Mouse (Mus musculus): ENCODE results near the gene Nans.

Gene Nans

GRCm38 (mm10) chr4:46489028-46489925 is at the start of gene Nans:
Gene Nans (plus strand): TSS chr4:46489248.
- H3K36me3 ChIP-seq (ENCODE audit: control insufficient read depth, insufficient read depth, low read length, poor library complexity, severe bottlenecking) = peaks cover 7% of the 10 kb centered on the region
- DNase-seq (ENCODE audit: low read depth, low spot score) = peak; percentile 95
- no peaks in the 10 kb centered on the region for H3K27me3 ChIP-seq (ENCODE audit: control insufficient read depth, insufficient read depth, low read length, poor library complexity, severe bottlenecking)

GRCm38 (mm10) chr4:46442501-46442900 is 46.5 kb upstream of the Nans start:
- H3K27me3 ChIP-seq (ENCODE audit: control insufficient read depth, insufficient read depth, low read length, poor library complexity, severe bottlenecking) = no peaks in the 10 kb centered on the region
- no peak for DNase-seq (ENCODE audit: low read depth, low spot score)
- H3K36me3 ChIP-seq (ENCODE audit: control insufficient read depth, insufficient read depth, low read length, poor library complexity, severe bottlenecking) = no peaks in the 10 kb centered on the region

DNA sequence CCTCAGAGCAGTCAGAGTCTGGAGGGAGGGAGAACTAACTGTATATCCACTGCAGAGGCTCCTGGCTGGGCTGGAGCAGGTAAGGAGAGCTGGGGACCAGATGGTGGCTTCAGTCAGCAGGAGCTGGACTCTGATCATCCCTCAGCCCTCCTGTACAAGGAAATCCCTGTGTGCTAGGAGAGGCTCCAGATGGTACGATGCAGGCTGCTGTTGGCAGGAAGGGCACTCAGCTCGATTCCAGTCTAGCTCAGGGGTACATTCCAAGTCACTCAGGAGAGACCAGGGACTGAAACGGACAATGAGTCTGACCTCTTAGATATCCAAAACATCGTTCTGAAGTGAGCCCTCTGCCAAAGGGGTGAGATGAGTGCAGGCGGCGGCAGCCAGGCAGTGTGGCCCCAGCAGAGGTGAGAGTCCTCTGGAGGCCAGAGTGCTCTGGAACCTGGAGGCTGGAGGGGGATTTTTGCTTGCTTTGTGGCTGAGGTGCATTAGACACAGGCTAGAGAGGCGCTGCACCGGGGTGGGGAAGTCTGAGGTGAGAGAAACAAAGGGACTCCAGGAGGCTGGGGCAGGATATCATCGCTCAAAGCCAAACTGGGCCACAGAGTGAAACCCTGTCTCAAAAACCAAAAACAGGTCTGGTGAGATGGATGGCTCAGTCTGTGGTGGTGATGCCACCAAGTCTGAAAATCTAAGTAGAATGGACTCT is 43.7 kb upstream of the Nans start:
- no peak for DNase-seq (ENCODE audit: low read depth, low spot score)
- Histone ChIP-seq H3K27me3 (ENCODE audit: control insufficient read depth, insufficient read depth, low read length, poor library complexity, severe bottlenecking) (no peaks in the 10 kb centered on the region), H3K36me3 (ENCODE audit: control insufficient read depth, insufficient read depth, low read length, poor library complexity, severe bottlenecking) (no peaks in the 10 kb centered on the region)

DNA sequence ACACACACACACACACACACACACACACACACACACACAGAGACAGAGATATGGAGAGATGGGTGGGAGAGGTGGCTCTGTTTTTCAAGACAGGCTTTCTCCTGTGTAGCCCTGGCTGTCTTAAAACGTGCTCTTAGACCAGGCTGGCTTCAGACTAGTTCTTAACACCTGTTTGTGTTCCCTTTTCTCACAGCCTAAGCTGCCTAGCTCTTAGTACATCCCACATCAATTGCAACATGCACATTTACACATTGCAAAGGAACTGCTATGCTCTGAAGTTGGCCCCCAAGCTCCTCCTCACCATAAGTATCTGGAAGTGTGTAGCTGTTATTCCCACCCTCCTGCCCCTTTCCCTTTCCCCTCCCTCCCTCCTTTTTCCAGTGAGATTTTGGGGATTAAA is 41.6 kb upstream of the Nans start:
- DNase-seq (ENCODE audit: low read depth, low spot score) = no peak
- no peaks in the 10 kb centered on the region for H3K27me3 ChIP-seq (ENCODE audit: control insufficient read depth, insufficient read depth, low read length, poor library complexity, severe bottlenecking)
- H3K36me3 ChIP-seq (ENCODE audit: control insufficient read depth, insufficient read depth, low read length, poor library complexity, severe bottlenecking) = no peaks in the 10 kb centered on the region

DNA sequence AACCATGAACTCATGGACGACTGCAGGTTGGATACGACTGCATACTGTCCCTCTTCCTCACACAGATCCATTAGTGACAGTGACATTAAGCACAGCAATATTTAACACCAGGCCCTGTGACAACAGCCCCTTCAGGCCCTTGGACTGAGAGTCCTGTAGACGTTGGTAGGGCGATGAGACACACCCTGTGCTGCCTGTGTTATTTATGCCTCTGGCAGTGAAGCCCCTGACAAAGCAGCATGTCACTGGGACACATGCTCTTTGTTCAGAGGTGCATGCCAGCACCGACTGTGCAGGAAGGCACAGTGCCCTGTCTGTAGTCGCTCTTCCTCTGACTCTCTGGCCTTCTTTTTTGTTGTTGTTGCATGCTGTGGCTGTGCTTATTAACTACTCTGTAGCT is 40.2 kb upstream of the Nans start:
- no peaks in the 10 kb centered on the region for H3K36me3 ChIP-seq (ENCODE audit: control insufficient read depth, insufficient read depth, low read length, poor library complexity, severe bottlenecking)
- DNase-seq (ENCODE audit: low read depth, low spot score) = no peak
- H3K27me3 ChIP-seq (ENCODE audit: control insufficient read depth, insufficient read depth, low read length, poor library complexity, severe bottlenecking) = no peaks in the 10 kb centered on the region

GRCm38 (mm10) chr4:46450020-46450518 is 39.0 kb upstream of the Nans start:
- H3K27me3 ChIP-seq (ENCODE audit: control insufficient read depth, insufficient read depth, low read length, poor library complexity, severe bottlenecking) = no peaks in the 10 kb centered on the region
- DNase-seq (ENCODE audit: low read depth, low spot score) = no peak
- no peaks in the 10 kb centered on the region for H3K36me3 ChIP-seq (ENCODE audit: control insufficient read depth, insufficient read depth, low read length, poor library complexity, severe bottlenecking)

GRCm38 (mm10) chr4:46450519-46451131 is 38.4 kb upstream of the Nans start, which contains the start of gene Anp32b:
Gene Anp32b (plus strand): TSS chr4:46450902.
- peak; percentile 92 for DNase-seq (ENCODE audit: low read depth, low spot score)
- H3K27me3 ChIP-seq (ENCODE audit: control insufficient read depth, insufficient read depth, low read length, poor library complexity, severe bottlenecking) = no peaks in the 10 kb centered on the region
- H3K36me3 ChIP-seq (ENCODE audit: control insufficient read depth, insufficient read depth, low read length, poor library complexity, severe bottlenecking) = no peaks in the 10 kb centered on the region

DNA sequence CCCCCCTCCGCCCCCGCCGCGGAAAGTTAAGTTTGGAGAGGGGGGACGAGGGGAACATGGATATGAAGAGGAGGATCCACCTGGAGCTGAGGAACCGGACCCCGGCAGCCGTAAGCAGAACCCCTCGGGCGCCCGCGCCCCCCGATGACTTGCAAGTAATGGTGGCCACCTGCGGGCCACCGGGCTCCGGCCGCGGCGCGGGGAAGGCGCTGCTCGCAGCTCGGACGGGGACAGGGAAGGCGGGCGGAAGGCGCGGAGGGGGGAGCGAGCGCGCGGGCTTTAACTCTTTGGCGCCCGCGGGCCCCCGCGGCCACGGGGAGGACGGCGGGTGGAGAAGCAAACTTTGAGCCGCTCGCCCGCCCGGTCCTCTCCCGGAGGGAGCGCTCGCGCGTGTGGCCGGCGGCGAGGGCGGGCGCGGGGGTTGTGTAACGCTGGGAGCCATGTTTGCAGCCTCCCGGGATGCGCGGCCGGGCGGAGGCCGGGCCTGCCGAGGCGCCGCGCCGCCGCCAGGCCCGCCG is 37.7 kb upstream of the Nans start:
- no peaks in the 10 kb centered on the region for H3K27me3 ChIP-seq (ENCODE audit: control insufficient read depth, insufficient read depth, low read length, poor library complexity, severe bottlenecking)
- peak; percentile 68 for DNase-seq (ENCODE audit: low read depth, low spot score)
- H3K36me3 ChIP-seq (ENCODE audit: control insufficient read depth, insufficient read depth, low read length, poor library complexity, severe bottlenecking) = no peaks in the 10 kb centered on the region

GRCm38 (mm10) chr4:46451758-46452480 is 37.1 kb upstream of the Nans start:
- peak; percentile 79 for DNase-seq (ENCODE audit: low read depth, low spot score)
- Histone ChIP-seq H3K27me3 (ENCODE audit: control insufficient read depth, insufficient read depth, low read length, poor library complexity, severe bottlenecking) (no peaks in the 10 kb centered on the region), H3K36me3 (ENCODE audit: control insufficient read depth, insufficient read depth, low read length, poor library complexity, severe bottlenecking) (no peaks in the 10 kb centered on the region)

DNA sequence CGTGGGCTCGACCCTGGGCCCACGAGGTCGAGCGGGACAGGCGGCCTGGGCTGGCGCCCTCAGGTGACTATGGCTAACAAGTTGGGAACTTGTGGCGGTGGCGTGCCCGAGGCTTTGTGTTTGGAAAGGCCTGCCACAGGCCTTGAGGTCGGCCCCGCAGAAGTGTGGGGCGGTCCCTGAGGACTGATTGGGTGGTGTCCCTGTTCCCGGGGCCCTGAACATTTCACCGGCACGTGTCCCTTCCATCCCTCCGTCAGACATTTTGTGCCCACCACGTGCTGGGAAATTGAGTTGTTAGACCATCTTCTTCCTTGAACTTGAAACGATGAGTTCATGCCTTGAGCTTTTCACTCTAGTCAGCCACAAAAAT is 36.6 kb upstream of the Nans start:
- DNase-seq (ENCODE audit: low read depth, low spot score) = peak; percentile 72
- H3K27me3 ChIP-seq (ENCODE audit: control insufficient read depth, insufficient read depth, low read length, poor library complexity, severe bottlenecking) = no peaks in the 10 kb centered on the region
- no peaks in the 10 kb centered on the region for H3K36me3 ChIP-seq (ENCODE audit: control insufficient read depth, insufficient read depth, low read length, poor library complexity, severe bottlenecking)

DNA sequence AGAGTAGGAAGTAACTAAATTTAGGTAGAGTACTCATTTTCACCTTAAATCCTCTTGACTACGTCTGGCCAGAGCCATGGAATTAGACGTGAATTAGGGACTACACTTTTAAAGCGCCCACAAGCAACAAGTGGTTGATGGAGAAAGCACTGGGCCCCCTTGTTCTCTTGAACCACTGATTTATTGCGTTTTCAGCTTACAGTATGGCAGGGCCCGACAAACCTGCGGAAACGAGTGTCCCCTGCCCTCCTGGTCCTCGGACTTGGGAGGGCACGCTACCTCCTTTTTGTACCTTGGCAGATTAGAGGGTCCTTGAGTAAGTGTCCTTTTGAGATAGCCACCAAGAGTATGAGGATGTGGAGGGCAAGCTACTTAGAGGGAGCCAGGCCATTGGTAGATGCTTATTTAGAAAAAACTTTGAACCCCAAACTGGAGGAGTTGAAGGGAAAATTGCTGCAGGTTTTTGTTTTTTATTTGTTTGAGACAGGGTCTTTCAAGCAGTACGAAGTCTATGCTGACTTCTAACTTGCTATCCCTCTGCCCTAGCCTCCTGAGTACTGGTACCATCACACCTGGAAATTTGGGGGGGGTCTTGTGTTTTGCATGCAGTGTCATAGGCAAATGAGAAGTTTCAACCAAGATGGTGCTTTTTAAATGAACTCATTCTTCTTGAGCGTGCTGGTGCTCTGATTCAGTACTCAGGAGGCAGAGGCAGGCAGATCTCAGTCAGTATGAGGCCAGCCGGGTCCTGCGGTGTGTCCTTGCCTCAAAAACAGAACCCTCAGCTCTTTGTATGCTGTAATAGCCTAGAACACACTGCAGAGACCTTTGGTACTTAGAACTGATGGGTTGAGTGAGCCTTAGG is 36.0 kb upstream of the Nans start:
- Histone ChIP-seq H3K27me3 (ENCODE audit: control insufficient read depth, insufficient read depth, low read length, poor library complexity, severe bottlenecking) (no peaks in the 10 kb centered on the region), H3K36me3 (ENCODE audit: control insufficient read depth, insufficient read depth, low read length, poor library complexity, severe bottlenecking) (no peaks in the 10 kb centered on the region)
- no peak for DNase-seq (ENCODE audit: low read depth, low spot score)

DNA sequence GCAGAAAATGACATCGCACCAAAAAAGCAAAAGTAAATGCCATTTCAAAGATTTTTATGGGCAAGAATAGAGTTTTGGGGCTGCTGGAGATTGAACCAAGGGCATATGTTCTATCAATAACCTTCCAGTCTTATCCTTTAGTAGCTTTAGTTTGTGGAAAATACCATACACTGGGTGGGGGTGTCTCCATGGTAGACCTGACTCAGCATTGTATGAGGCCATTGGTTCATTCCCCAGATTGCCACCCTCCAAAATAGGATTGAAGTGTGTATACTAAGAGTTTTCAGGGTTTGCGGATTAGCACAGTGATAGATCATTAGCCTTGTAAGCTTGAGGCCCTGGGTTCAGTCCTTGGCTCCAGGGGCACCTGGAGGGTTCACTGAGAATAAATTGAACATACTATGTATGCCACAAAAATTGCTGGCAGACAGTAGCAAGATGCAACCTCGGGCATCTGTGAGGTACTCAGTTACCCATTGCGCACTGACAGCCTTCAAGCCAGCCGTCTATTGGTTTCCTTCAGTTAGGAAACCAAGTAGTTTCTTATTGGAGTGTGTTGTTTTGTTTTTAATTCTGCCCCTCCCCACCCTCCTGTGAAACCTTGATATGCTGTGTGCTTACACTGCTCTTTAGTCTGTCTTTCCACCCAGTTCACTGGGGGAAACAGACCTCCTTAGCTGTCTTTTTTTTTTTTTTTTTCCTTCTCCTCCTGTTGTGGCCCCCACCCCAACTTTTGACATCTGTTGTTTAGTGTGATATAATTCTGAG is 34.8 kb upstream of the Nans start:
- H3K36me3 ChIP-seq (ENCODE audit: control insufficient read depth, insufficient read depth, low read length, poor library complexity, severe bottlenecking) = no peaks in the 10 kb centered on the region
- H3K27me3 ChIP-seq (ENCODE audit: control insufficient read depth, insufficient read depth, low read length, poor library complexity, severe bottlenecking) = no peaks in the 10 kb centered on the region
- no peak for DNase-seq (ENCODE audit: low read depth, low spot score)

GRCm38 (mm10) chr4:46456762-46457161 is 32.3 kb upstream of the Nans start:
- peak; percentile 61 for DNase-seq (ENCODE audit: low read depth, low spot score)
- H3K27me3 ChIP-seq (ENCODE audit: control insufficient read depth, insufficient read depth, low read length, poor library complexity, severe bottlenecking) = no peaks in the 10 kb centered on the region
- H3K36me3 ChIP-seq (ENCODE audit: control insufficient read depth, insufficient read depth, low read length, poor library complexity, severe bottlenecking) = no peaks in the 10 kb centered on the region; the same call in none of the 2 replicates

All from splenic B cell, adult 2 months (primary cell).